Mouse (Mus musculus) olfactory bulb, adult 2 months (tissue): ENCODE results near the gene Acap3.

Experiments used
- CTCF ChIP-seq: fragments of 200-500 bp; IDR thresholded peaks from 2 replicates; pipeline ENCODE4 v1.5.1; 2012; ENCODE audit warnings: low read depth, mild to moderate bottlenecking, low read length, moderate library complexity; ENCODE audit not compliant: insufficient read depth
- POLR2A ChIP-seq: fragments of 200-500 bp; IDR thresholded peaks from 2 replicates; pipeline ENCODE4 v1.6.1; 2012; ENCODE audit warnings: mild to moderate bottlenecking, low read depth, low read length, moderate library complexity; ENCODE audit not compliant: insufficient read depth

- no peak for TF ChIP-seq POLR2A
- no peak for TF ChIP-seq CTCF
Measured at GRCm38 (mm10) chr4:155853421-155853820, 38.2 kb upstream of the Acap3 start.
